Mouse (Mus musculus) CD4-positive, CD25-positive, alpha-beta regulatory T cell, adult 4 months (primary cell): ENCODE results near the gene Tspyl4. TPM values are rescaled to one million over a fixed set of nuclear protein-coding genes. Genes with fewer than 3 reads are reported as not detected.

Source experiments
- ATAC-seq: one replicate; pipeline ENCODE4 v1.8.0; 2017
- polyA plus RNA-seq, 2 experiments: library from polyadenylated mRNA; unstranded; fragments of 100-300 nt; shearing (Covaris generic); gene quantifications; one replicate each; pipeline ENCODE4 v1.2.1; 2017

The Tspyl4 gene
- polyA plus RNA-seq, 2 experiments from 2014 or later: 8.0 to 16.8 TPM

GRCm38 (mm10) chr10:34326701-34327100, 29.5 kb downstream of the Tspyl4 start:
- ATAC-seq: peak; percentile 78

GRCm38 (mm10) chr10:34327144-34327543, 29.9 kb downstream of the Tspyl4 start:
- no peak for ATAC-seq

DNA sequence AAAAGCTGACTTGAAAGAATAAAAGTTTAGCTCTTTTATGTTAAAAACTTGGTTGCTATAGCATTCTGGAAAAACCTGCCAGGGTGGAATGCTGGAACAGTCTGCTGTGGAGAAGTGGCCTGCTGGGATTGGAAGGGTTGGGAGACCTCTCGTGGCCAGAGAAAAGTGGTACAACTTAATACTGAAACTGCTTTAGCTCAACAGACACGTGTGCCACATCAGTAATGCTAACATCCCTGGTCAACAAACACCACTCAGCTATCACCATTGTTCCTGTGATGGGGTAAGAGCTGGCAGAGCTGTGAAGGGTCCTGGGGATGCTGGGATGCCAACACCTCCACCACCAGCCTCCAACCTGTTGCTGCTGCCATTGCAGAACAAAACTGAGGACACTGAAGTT, 31.1 kb downstream of the Tspyl4 start:
- ATAC-seq: peak; percentile 53

DNA sequence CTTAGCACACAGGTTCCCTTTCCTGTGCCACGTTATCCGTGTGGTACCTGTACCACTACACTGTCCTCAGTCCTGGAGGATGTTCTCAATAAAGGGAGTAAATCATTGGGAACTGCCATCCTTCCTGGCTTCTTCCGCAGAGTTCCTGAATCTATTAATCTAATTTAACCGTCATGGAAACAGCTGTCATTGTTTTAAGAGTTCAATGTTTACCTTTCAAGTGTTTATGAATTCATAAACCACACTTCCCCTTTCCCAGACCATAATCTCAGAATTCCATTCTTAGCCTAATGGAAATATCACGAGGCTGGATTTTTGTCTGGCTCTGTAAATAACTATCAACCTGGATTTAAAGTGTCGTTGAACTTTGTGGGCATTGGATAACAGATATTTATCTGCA, 43.8 kb downstream of the Tspyl4 start:
- no peak for ATAC-seq

DNA sequence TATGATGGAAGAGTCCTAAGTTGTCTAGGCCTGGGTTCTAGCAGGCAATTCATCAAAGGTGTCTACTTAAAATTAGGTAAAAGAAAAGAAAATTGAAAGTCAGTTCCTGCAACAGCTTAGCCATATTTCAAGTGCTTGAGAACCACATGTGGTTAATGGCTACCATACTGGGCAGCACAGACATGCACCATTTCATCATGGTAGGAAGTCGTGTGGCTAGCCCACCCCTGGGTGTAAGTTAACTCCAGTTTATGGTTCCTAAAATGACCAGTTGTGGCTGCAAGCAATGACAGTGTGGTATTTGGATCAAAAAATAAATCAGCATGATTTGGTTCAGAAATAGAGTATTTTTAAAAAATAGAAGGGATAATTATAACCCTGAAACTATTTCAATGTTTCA, 44.6 kb downstream of the Tspyl4 start:
- no peak for ATAC-seq

Other genes starting within 250 kb of the Tspyl4 start
- not detected for gene Calhm5, start 200.9 kb upstream of the Tspyl4 start, polyA plus RNA-seq
- 10 to 100 TPM; 45.0 to 54.8 TPM for gene Calhm6, start 169.5 kb upstream of the Tspyl4 start, polyA plus RNA-seq
- 1 to 10 TPM; 1.3 to 2.0 TPM for gene Dse, start 89.7 kb upstream of the Tspyl4 start, polyA plus RNA-seq
- gene Tspyl1, start 15.3 kb upstream of the Tspyl4 start, polyA plus RNA-seq: 10 to 100 TPM; 30.1 to 35.5 TPM
- gene Col10a1, start 92.5 kb downstream of the Tspyl4 start, polyA plus RNA-seq: under 1 TPM; 0.68 to 0.83 TPM
- 10 to 100 TPM; 84.3 to 98.3 TPM for gene Nt5dc1, start 121.1 kb downstream of the Tspyl4 start, polyA plus RNA-seq
- gene Frk, start 186.0 kb downstream of the Tspyl4 start, polyA plus RNA-seq: not detected